Mouse (Mus musculus) gastrocnemius, postnatal 14 days (tissue): Measurements from ENCODE around the gene Mdm4. TPM values are rescaled to one million over a fixed set of nuclear protein-coding genes. Genes with fewer than 3 reads are reported as not detected.

Experiments used
- DNase-seq: peaks from one replicate; pipeline ENCODE4 v3.0.0; 2021; ENCODE audit warnings: mixed read lengths
- intact Hi-C: fragments of 180-260 bp; cut with DNase I; formaldehyde crosslinking; loops from one replicate; pipeline ENCODE4 v1.15.1; 2025; ENCODE audit warnings: low total_unique reads
- total RNA-seq, 2 experiments: library from RNA; stranded (reverse); gene quantifications; 2 replicates each; pipeline ENCODE4 v1.2.3; 2021

Mdm4 gene
- total RNA-seq, 2 experiments from 2014 or later = 23.0 to 33.2 TPM

DNA sequence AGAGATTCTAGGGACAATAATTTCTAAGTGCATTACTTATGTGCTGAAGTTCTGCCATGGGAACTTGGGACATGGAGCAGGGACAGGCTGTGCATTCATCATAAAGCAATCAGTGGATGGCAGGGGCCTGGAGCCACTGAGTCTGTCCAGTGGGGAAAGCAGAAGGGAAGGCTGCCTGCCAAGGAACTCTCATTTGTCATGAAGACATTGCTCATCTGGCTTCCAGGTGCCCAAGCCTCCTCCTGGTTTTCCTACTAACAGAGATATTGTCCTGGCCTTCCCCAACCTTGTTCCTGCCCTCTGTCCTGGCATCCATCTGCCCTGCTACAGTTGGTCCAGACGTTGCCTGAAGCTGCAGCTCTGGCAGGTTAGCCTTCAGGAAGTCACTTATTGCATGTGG lies 53.0 kb downstream of the Mdm4 start:
- intact Hi-C loops = loop anchor here (10.0 kb wide), 1 partner anchor 463 kb away; no protein-coding TSS in a partner anchor
- DNase-seq = no peak

DNA sequence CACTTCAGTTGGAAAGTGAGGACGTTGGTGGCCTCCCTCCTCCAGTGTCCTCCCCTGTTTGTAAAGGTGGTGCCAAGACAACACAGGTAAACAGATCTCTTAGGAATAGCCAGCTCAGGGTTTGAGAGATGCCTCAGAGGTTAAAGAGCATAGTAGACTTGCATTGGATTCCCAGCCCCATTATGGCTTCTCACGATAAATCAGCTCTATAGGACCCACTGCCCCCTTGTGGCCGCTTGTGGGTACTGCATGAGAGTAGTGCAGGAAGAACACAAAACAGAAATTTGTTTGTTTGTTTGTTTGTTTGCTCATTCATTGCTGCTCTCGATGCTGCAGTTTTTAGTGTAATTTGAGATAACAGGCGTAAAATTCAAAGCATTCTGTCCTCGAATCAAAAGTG lies 61.7 kb downstream of the Mdm4 start:
- intact Hi-C loops = no loop called here
- DNase-seq = peak; percentile 31

DNA sequence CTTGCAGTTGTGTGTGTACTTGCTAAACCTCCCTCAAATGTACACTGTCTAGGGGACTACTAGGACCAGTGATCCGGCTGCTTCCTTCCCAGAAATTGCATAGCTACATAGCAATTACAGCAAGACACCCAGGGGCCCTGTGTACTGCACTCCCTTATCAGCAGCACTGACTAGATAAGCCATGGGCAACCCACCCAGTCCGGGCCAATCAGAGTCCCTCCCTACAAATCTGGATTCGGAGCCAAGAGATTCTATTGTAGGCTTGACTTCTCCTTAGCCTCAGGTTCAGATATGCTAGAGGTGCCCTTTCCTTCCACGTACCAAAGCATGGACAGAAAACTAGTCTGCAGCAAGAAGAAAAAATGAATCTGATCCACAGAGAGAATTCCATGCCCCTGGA lies 65.7 kb downstream of the Mdm4 start:
- intact Hi-C loops = no loop called here
- no peak for DNase-seq

DNA sequence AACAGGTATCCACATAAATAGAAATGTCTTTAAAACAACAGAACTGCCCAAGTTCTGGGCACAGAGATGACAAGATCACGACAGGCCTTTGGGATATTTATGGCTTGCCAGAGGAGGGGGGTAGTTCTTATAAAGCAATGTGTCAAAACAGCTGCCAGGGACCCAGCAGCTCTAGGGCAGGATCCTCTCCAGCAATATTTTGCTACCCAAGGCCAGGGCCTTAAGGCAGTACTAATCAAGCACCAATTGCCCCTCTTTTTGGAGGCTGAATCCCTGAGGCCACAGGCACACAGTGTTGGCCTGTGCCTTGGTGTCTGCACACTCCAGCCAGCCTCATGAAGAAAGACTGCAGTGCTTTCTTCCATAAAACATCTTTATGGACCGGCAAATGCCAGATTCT lies 66.3 kb downstream of the Mdm4 start:
- intact Hi-C loops = no loop called here
- DNase-seq = no peak

DNA sequence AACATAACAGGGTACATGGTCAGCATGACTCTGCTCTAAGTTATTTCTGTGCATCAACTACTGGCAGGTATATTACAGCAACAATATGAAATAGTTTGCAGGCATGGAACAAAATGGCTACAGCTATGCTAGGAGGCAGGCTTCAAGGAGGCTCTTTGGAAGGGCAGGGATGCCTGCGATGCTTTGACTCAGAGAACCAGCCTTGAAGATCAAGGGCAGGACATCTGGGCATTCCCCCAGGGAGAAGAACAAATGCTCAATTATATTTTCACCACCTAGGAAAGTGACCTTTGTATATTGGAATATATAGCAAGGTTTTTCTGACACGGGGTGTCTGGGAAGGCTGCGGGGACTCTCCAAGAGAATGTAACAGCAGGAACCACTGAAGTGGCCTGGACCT lies 68.6 kb downstream of the Mdm4 start:
- no peak for DNase-seq
- intact Hi-C loops = no loop called here

DNA sequence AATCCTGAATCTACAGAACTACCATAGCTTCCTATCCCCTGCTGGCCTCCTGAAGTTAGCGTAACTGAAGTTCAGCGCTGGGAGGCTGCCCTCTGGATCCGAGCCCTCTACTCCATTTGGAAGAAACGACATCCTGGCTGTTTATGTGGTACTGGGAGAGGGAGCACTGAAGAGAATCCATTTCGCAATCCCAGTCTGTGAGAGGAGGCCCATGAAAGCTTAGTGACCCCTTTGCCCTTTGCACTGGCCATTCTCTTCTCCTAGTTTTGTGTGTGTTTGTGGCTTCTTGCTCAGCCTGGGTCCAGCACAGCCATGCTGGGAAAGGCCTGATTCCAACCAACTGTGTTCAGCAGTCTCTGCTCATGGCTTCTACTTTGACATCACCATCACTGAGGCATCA lies 73.6 kb downstream of the Mdm4 start:
- DNase-seq = no peak
- intact Hi-C loops = no loop called here

DNA sequence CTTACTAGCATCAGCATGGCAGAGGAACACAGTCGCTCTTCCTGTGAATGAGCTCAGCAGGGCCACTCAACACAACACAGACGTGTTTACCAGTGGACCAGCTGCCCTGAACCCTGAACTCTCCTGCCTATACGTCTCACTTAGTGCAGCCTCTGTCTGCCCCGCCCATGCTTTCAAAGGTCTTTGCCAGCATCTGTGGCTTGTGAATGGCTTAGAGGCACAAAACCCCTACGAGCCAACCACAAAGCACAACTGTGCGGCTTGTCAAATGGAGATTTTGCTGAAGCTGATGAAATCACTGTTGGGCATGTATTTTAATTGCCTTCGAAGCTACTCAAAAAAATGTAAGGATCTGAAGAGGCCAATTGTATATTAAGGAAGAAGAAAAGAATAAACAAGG lies 82.5 kb downstream of the Mdm4 start:
- no peak for DNase-seq

DNA sequence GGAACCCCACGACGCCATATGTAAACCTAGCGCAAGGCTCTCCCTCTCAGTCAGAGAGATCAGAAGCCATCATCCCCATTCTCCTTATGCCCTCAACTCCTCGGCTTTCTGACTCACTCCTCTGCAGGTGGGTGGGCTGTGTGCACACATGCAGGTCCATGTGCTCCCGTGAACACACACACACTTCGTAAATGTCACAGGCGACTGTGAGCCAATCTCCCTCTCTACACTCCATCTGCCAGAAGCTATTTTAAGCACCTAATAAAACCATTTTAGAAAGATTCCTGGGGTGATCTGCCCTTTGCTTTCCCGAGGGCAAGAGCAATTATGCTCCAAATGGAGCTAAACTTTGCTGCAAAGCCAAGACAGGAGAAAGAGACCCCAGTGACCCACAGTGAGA lies 84.5 kb downstream of the Mdm4 start:
- no peak for DNase-seq
- intact Hi-C loops = no loop called here

More for the DNA sequence above, 82.5 kb downstream of the Mdm4 start:
- intact Hi-C loops = no loop called here

DNA sequence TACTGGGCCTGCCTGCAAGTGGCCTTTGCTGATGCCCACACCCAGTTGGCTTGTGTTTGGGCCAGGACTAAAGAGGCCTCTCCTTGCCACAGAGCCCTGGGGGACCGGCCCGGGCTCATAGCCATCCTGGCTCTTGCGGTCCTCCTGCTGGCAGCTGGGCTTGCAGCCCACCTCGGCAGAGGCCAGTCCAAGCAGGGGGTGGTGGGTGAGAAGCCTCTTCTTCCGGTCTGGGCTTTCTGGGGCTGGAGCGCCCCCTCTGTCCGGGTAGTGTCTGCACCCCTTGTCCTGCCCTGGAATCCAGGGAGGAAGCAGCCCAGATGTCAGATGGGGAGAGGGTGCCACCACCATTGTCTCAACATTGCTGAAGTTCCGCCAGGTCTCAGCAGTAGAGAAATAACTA lies 91.4 kb downstream of the Mdm4 start:
- no peak for DNase-seq
- intact Hi-C loops = no loop called here

DNA sequence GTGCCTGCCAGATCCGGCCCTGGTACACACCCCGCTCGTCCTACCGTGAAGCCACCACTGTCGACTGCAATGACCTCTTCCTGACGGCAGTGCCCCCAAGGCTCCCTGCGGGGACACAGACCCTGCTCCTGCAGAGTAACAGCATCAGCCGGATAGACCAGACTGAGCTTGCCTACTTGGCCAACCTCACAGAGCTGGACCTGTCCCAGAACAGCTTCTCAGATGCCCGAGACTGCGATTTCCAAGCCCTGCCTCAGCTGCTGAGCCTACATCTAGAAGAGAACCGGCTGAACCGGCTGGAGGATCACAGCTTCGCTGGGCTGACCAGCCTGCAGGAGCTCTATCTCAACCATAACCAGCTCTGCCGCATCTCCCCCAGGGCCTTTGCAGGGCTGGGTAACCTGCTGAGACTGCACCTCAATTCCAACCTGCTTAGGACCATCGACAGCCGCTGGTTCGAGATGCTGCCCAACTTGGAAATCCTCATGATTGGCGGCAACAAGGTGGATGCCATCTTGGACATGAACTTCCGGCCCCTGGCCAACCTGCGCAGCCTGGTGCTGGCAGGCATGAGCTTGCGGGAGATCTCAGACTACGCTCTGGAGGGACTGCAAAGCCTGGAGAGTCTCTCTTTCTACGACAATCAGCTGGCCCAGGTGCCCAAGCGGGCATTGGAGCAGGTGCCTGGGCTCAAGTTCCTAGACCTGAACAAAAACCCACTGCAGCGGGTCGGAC lies 92.9 kb downstream of the Mdm4 start:
- peak; percentile 33 for DNase-seq
- intact Hi-C loops = no loop called here

DNA sequence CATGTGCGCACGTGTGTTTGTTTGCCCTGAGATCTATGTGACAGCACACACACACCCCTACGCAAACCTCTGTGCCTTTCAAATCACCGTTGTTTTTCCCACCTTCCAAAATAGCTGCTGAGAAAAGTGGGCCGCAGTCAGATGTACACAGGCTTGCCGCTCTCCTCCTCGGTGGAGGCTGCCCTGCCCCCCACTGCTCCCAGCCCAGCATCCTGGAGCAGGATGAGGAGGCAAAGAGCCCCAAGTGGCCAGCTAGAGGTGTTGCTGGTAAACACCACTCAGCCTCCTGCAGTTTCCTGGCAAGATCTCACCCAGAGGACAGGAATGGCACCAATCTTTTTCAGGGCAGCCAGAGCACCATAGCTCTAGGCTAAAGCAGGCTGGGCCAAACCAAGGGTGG lies 95.5 kb downstream of the Mdm4 start:
- intact Hi-C loops = no loop called here
- peak; percentile 36 for DNase-seq

DNA sequence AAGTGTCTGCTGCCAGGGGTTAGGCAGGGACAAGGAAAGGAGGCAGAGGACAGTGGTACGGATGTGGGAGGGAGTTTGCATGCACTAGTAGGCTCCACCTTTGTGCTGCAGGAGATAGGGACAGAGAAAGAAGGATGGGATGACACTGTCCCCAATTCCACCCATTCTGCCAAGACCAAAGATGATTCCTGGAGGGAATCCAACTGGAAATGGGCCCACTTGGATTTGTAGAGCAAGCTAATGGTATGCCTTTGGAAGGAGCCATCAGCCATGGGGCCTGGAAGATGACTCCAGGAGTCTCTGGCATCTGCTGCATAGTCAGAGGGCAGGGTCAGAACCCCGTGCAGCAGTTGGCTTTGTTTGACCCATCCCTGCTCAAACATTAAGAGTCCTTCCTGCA lies 97.9 kb downstream of the Mdm4 start:
- DNase-seq = no peak
- intact Hi-C loops = no loop called here

DNA sequence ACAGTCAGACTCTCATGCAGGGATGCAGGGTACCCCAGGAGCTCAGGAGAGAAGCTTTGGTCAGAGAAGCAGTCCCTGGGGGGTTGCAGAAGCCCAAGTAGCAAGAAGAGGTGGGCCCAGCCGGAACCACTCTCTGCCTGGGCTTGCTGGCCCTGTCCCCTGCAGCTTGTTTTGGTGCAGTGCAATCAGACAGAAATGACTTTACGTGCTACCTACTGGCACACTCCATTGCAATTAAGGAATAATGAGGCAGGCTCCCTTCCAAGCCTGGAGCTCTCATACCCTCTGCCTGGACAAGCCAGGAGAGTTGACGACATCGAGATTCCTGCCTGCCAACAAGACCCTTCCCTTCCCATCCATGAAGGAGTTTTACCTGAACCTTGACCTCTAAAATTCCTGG lies 100.1 kb downstream of the Mdm4 start:
- DNase-seq = no peak
- intact Hi-C loops = no loop called here

DNA sequence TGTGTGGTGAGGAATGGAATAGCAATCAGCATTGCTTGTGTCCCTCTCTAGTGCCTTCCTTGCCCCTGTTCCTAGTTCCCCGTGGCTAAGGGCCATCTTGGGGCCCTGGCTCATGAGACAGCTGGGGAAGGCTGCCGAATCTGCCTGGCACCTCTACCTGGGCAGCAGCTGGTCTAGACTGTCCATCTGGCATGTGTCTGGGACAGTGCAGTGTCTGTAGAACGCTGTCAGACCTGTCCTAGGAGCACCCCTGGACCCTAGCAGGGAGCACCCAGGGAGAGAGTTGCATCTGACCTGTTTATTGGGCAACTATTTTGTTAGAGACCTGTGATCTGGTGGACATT lies 101.5 kb downstream of the Mdm4 start:
- intact Hi-C loops = no loop called here
- no peak for DNase-seq

DNA sequence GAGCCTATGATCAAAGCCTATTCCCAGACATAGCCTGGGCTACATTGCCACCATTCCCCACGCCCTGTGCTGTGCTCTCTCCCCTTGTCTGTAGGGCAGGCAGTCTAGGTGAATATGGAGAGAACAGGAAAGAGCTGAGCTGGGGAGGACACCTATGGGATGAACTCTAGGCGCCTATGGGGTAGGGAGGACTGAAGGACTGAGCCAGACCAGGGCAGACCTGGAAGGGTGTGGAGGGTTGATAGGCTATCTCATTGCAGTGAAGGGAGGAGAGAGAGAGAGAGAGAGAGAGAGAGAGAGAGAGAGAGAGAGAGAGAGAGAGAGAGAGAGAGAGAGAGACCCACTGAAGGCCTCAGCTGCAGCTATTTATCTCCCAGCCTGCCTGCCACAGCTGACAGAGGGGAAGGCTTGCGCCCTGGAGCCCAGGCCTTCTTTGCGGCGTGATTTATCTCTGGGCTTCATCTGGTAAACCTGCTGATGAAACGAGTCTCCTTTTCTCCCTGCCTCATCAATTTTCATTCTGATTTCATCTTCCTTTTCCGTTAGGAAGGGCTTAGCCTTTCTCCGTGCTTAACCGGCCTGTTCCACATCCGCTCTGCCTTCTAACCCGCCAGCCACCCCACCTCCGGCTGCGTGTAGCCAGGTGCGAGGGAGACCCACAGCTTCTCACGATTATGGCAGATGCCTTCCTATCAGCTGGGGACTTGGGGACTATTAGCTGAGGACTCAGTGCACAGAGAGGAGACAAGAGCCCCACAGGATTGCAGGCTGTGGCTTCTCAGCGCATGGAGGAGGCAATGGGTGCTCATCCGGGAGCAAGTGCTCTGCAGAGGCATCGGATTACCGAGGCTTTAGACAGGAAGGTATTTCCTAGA lies 102.1 kb downstream of the Mdm4 start:
- intact Hi-C loops = no loop called here
- no peak for DNase-seq

DNA sequence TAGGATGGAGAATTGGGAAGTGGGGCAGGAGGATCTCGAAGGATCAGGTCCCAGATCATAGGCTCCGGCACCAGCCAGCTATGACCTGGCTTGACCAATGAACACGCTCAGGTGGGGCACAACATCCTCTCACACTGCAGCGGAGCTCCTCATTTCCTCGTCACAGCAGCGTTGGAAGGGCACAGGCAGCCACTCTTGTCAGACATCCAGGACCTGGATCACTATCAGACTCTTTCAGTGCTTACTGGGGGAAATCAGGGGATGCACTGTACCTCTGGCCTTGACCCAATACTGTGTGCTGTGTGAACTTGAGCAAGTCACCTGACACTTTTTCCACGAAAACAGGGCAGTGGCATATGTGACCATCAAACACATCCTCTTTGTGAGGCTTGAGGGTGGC lies 105.1 kb downstream of the Mdm4 start:
- intact Hi-C loops = no loop called here
- DNase-seq = no peak

DNA sequence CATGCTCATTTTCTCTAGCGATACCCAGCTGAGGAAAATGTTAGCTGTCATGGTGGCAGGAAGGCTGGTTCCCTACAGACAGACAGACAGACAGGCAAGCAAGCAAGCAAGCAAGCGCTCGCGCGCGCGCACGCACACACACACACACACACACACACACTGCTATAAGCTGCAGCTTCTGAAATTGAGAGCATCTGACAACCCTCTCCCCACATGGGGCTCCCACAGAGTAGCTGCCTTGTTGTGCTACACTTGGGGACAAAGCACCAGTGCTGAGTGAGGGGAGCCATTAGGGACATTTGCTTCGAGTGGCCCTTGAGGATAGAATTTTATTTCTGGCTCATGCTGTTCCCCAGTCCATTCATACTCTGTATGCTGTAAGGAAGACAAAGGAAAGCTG lies 108.1 kb downstream of the Mdm4 start:
- no peak for DNase-seq
- intact Hi-C loops = no loop called here

DNA sequence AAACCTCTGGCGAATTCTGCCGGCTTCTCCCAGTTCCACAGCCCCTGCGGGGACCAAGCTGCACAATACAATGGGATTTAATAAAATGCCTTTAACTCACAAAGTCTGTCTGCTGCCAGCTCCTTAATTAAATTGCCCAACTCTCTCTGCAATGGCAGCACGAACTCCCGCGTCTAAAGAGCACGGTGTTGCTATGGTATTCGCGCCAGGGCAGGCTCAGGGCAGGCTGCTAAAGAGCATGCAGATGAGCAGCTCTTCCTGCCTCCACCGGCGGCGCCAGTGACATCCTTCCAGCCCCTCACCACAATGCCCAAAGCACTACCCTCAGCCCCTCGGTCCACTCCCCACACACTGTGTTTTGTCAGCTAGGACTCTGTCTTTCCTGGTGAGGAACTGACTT lies 109.3 kb downstream of the Mdm4 start:
- intact Hi-C loops = no loop called here
- no peak for DNase-seq

DNA sequence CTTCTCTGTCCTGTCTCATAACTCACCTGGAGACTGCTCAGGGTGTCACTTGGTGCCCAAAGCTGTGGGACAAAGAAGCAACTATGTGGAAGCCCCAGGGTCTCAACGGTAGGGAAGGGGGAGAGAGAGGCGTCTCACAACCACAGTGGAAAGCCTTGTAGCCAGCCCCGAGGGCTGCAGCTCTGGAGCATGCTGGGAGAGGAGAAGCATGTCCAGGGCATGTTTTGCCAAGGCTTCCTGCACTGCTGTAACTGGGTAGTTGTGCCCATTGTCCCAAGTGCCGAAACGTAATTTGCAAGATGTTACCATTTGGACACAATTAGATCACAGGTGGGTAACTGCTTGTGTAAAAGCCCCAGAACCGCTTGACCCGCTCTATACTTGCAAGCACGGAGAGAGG lies 111.1 kb downstream of the Mdm4 start:
- intact Hi-C loops = no loop called here

DNA sequence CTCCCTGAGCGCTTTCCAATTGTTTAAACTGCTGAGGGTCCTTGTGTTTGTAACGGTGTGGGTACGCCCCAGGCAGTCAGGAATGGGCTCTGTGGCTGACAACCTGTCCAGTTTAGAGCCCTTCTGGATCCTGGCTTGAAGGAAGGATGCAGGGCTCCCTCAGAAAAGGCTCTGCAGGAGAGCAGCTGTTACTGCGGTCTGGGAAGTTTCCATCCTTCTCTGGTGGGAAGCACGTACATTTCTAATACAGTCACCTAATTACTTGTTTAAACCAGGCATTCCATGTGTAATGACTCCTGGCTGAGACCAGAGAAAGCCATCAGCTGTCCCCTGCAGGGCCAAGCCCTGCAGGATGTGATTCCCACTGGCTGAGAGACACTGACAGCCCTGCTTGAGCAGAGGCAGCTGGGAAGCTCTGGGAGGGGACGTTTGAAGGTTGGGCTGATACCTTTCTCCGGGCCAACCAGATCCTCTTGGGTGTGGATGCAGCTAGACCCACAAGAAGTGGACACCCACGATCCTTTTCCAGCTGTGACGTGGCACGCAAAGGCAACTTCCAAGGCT lies 112.2 kb downstream of the Mdm4 start:
- intact Hi-C loops = no loop called here
- DNase-seq = no peak

More for the DNA sequence above, 111.1 kb downstream of the Mdm4 start:
- no peak for DNase-seq

DNA sequence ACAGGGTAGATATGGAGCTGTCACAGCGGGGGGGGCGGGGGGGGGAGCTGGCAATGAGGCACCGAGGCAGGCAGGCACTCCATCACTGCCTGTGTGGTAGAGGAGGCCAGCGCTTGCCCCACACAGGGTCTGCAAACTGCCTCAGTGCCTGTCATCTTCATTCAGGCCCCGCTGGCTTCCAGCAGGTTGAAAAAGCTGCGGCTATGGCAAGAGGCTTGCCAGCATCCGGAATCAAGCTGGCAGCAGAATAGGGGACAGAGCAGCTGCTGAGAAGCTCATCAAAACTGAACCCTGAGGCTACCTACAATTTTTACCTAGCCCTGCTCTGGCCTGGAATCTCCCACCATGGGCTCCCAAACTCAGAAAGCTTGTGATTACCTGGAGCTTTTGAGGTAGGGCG lies 112.8 kb downstream of the Mdm4 start:
- DNase-seq = no peak
- intact Hi-C loops = no loop called here
